Mouse (Mus musculus) ES-Bruce4 (cell line): Measurements from ENCODE around the gene 1700113H08Rik.

Source experiments
- CTCF ChIP-seq: IDR thresholded peaks from one replicate; pipeline ENCODE4 v1.8.1; 2011; ENCODE audit warnings: low read depth, low read length
- EP300 ChIP-seq: IDR thresholded peaks from 2 replicates; pipeline ENCODE4 v1.6.1; 2011; ENCODE audit warnings: low read depth, low read length; ENCODE audit not compliant: insufficient read depth

- TF ChIP-seq EP300: no peak
- no peak for TF ChIP-seq CTCF
Observed at GRCm38 (mm10) chr10:87012087-87012486, 45.8 kb upstream of the 1700113H08Rik start.
